Mouse (Mus musculus) hindbrain, embryonic 16.5 days (tissue): Measurements from ENCODE around the gene Gm21987. TPM values are rescaled to one million over a fixed set of nuclear protein-coding genes. Genes with fewer than 3 reads are reported as not detected.
A peak's percentile ranks its signal among the peaks of the same experiment; 100 is the strongest.
"Not testable (repeated sequence)": the region's sequence is repeated elsewhere in the genome, so short reads cannot be mapped to it uniquely, and the experiment has no call there.

Experiments used
- ATAC-seq: fragments of 200-750 bp; cut with Nextera tagmentation; 2 replicates; pipeline ENCODE4 v1.8.0; 2017; ENCODE audit warnings: moderate TSS enrichment, moderate library complexity
- H3K27ac ChIP-seq: fragments of 300-500 bp; sonication (generic); 2 replicates; pipeline ENCODE4 v1.5.1; 2014; ENCODE audit warnings: low read depth, mild to moderate bottlenecking, control low read depth, low read length, moderate library complexity
- H3K27me3 ChIP-seq: fragments of 300-500 bp; sonication (generic); replicated peaks from 2 replicates; pipeline ENCODE4 v1.6.1; 2014; ENCODE audit warnings: low read length; ENCODE audit not compliant: control insufficient read depth, insufficient read depth
- H3K36me3 ChIP-seq: fragments of 300-500 bp; sonication (generic); 2 replicates; pipeline ENCODE4 v1.6.1; 2014; ENCODE audit warnings: mild to moderate bottlenecking, low read length, moderate library complexity, mixed read lengths; ENCODE audit not compliant: control insufficient read depth, insufficient read depth
- H3K4me1 ChIP-seq: fragments of 300-500 bp; sonication (generic); 2 replicates; pipeline ENCODE4 v1.6.1; 2014; ENCODE audit warnings: low read depth, low read length; ENCODE audit not compliant: control insufficient read depth, insufficient read depth
- H3K4me2 ChIP-seq: fragments of 300-500 bp; sonication (generic); 2 replicates; pipeline ENCODE4 v1.6.1; 2014; ENCODE audit warnings: mild to moderate bottlenecking, low read length, control low read depth, moderate library complexity
- H3K4me3 ChIP-seq: fragments of 300-500 bp; sonication (generic); 2 replicates; pipeline ENCODE4 v1.5.1; 2014; ENCODE audit warnings: mild to moderate bottlenecking, low read length, control low read depth, moderate library complexity
- H3K9ac ChIP-seq: fragments of 300-500 bp; sonication (generic); 2 replicates; pipeline ENCODE4 v1.6.1; 2014; ENCODE audit warnings: low read depth, mild to moderate bottlenecking, control low read depth, low read length, moderate library complexity
- H3K9me3 ChIP-seq: fragments of 300-500 bp; sonication (generic); 2 replicates; pipeline ENCODE4 v1.6.1; 2014; ENCODE audit warnings: mild to moderate bottlenecking, low read length, moderate library complexity; ENCODE audit not compliant: control insufficient read depth
- WGBS: fragments of 180-500 bp; shearing (Covaris S2); extraction: QIAGEN DNeasy Blood & Tissue Kit; methylation state at CpG from one replicate; pipeline ENCODE4 v1.1.7; 2014; 5-methylcytosine and 5-hydroxymethylcytosine counted together
- polyA plus RNA-seq: library from polyadenylated mRNA; unstranded; fragments of >200 nt; fragmentation: Nextera tagmentation; extraction: Ambion mirVana; gene quantifications from 2 replicates; pipeline ENCODE4 v1.2.1, GENCODE M21; 2015

Gm21987 gene
- polyA plus RNA-seq, 1 experiment from 2014 or later: not detected

DNA sequence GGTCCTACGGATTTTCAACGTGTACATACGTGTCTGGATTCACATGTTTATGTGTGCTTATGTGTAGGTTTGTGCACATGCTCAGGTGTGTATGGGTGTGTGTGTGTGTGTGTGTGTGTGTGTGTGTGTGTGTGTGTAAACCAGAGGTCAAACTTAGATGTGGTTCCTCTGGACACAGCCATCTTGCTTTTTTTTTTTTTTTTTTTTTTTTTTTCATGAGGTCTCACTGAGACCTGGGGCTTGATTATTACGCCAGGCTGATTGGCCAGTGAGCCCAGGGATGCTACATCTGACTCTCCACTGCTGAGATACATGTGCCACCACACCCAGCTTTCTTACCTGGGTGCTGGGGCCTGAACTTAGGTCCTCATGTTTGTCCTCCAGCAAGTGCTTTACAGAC lies 27.8 kb upstream of the Gm21987 start:
- Histone ChIP-seq H3K4me2 (no peak overlapping the region), H3K9ac (no peak overlapping the region), H3K9me3 (no peaks in the 10 kb centered on the region), H3K4me3 (no peak overlapping the region), H3K27me3 (no peaks in the 10 kb centered on the region), H3K4me1 (no peaks in the 10 kb centered on the region), H3K27ac (no peak overlapping the region), H3K36me3 (no peaks in the 10 kb centered on the region)
- WGBS: 98% methylated on average over 4 of the region's 4 CpGs
- no peak for ATAC-seq

DNA sequence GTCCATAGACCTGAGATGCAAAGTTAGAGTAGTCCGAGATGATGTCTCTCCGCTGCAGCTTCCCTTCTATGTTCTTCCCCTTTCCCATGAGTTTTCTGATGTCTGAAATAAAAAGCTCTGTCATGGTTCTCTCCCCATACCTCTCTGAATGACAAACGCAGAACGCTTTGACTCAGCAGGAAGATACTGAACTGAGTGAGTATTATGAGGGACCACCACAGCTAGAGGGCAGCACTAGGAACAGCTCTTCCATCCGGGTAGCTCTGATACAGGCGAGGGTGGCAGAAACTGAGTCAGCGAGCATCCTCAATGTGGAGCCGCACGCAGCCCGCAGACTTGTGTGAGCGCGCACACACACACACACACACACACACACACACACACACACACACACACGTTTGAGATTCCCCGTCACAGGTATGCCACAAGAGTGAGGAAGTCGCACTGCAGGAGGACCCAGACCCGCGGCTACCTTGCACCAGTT lies 25.3 kb upstream of the Gm21987 start:
- 0 out of 2 replicates have a peak overlapping the region, but pooled peaks have one; percentile 19 for H3K9ac ChIP-seq
- H3K4me2 ChIP-seq: peak overlapping the region; percentile 59
- H3K27ac ChIP-seq: no peak overlapping the region
- H3K4me1 ChIP-seq: no peaks in the 10 kb centered on the region
- H3K4me3 ChIP-seq: no peak overlapping the region
- ATAC-seq: peak; percentile 86
- H3K9me3 ChIP-seq: no peaks in the 10 kb centered on the region
- 29% methylated on average over 17 of the region's 17 CpGs for WGBS
- no peaks in the 10 kb centered on the region for H3K36me3 ChIP-seq
- H3K27me3 ChIP-seq: no peaks in the 10 kb centered on the region

DNA sequence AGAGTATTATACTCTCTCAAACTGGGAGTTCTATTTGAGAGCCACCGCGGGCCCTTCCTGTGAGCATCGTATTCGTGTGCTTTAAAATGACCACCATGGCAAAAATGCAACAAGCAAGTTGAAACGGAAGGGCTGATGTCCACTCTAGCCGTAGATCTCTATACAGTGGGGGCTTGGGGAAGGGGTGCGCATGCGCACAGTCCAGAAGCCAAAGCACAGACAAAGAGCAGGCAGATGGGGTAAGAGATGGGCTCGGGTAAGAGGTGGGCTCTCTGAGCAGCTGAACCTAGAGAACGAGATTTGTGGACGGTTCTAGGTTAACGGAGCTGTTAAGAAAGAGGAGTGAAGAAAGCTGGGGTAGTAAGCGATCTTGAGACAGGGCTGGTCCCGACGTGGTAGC lies 22.5 kb upstream of the Gm21987 start:
- H3K27ac ChIP-seq: no peak overlapping the region
- H3K27me3 ChIP-seq: no peaks in the 10 kb centered on the region
- 95% methylated on average over 15 of the region's 15 CpGs for WGBS
- no peak for ATAC-seq
- H3K4me3 ChIP-seq: no peak overlapping the region
- H3K36me3 ChIP-seq: no peaks in the 10 kb centered on the region
- no peaks in the 10 kb centered on the region for H3K4me1 ChIP-seq
- H3K9ac ChIP-seq: no peak overlapping the region
- no peak overlapping the region for H3K4me2 ChIP-seq
- no peaks in the 10 kb centered on the region for H3K9me3 ChIP-seq

DNA sequence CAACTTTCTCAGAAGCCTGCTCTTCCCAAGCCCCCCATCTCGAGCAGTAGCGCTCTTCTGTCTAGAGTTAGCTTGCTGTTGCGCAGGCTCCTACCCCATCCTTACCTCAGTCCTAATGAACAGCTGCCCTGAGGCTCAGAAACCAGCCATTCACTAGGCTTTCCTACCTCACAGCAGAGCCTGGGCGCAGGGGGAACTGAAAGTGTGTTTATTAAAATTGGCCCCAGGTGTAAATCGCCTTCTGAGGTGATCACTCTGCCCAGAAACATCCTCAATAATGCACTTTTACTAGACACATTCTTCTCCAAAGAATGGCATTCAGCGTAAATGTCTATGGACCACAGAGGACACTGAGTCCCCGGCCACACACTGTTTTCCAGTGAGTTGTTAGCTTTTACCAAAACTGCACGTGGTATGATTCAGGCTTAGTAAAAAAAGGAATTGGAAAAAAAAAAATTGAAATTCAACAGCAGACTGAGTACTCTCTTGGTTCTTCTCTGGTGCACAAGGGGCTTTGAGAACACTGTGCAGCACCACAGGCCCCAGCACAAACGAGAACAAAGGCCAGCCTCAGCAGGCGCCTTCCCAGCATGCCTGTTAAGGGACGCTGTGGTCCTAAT lies 20.0 kb upstream of the Gm21987 start:
- H3K4me2 ChIP-seq: no peak overlapping the region
- no peaks in the 10 kb centered on the region for H3K9me3 ChIP-seq
- ATAC-seq: no peak
- no peak overlapping the region for H3K27ac ChIP-seq
- H3K4me1 ChIP-seq: no peaks in the 10 kb centered on the region
- 77% methylated on average over 11 of the region's 11 CpGs for whole genome bisulfite sequencing
- H3K36me3 ChIP-seq: no peaks in the 10 kb centered on the region
- H3K9ac ChIP-seq: no peak overlapping the region
- no peaks in the 10 kb centered on the region for H3K27me3 ChIP-seq
- H3K4me3 ChIP-seq: no peak overlapping the region

DNA sequence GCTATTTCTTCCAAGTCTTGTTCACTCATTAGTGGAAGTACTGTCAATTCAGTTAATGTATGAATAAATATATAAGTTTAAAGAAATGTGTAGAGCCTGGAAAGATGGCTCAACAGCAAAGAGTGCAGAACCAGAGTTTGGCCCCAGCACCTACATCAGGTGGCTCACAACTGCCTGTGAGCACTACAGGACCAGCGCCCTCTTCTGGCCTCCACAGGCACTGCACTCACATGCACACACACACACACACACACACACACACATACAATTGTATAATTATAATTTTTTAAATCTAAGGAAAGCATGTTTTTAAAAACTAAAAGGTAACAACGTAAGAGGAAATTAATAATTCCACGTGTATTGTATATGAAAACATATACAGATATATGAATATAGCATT lies 17.5 kb upstream of the Gm21987 start:
- WGBS: 93% methylated on average over 3 of the region's 3 CpGs

DNA sequence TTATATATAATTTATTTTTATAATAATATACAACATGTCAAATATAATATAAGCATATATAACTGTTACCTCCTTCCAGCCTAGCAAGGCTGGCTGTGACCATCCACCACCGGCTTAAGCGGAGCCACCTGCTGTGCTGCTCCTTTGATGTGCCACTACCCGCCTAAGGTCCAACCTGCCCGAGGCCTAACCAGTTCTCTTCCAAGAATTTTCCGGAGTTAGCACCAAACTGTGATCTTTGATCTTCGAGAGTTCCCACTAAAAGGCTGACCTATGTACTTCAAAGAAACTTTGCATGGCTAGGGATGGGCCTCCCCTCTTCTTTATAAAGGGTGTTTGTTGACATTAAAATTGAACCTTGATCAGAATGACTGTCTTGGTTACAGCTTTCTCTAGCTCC lies 12.4 kb upstream of the Gm21987 start:
- H3K4me1 ChIP-seq: no peaks in the 10 kb centered on the region
- ATAC-seq: no peak
- no peaks in the 10 kb centered on the region for H3K36me3 ChIP-seq
- H3K27ac ChIP-seq: no peak overlapping the region
- H3K9me3 ChIP-seq: no peaks in the 10 kb centered on the region
- H3K4me2 ChIP-seq: no peak overlapping the region
- WGBS: 42% methylated on average over 6 of the region's 6 CpGs
- no peak overlapping the region for H3K9ac ChIP-seq
- H3K27me3 ChIP-seq: no peaks in the 10 kb centered on the region
- H3K4me3 ChIP-seq: no peak overlapping the region

More for the DNA sequence above, 17.5 kb upstream of the Gm21987 start:
- H3K36me3 ChIP-seq: no peaks in the 10 kb centered on the region
- no peaks in the 10 kb centered on the region for H3K4me1 ChIP-seq
- H3K9me3 ChIP-seq: no peaks in the 10 kb centered on the region
- ATAC-seq: no peak
- H3K4me3 ChIP-seq: no peak overlapping the region
- H3K27me3 ChIP-seq: no peaks in the 10 kb centered on the region
- no peak overlapping the region for H3K4me2 ChIP-seq
- no peak overlapping the region for H3K9ac ChIP-seq
- H3K27ac ChIP-seq: no peak overlapping the region

DNA sequence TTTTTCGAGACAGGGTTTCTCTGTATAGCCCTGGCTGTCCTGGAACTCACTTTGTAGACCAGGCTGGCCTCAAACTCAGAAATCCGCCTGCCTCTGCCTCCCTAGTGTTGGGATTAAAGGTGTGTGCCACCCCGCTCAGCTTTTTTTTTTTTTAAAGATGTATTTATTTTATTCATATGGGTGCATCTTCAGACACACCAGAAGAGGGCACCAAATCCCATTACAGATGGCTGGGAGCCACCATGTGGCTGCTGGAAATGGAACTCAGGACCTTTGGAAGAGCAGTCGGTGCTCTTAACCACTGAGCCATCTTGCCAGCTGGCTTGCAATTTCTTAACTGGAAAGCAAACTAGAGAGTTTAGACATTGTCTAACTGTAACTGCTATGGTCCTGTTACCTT lies 8.8 kb upstream of the Gm21987 start:
- H3K36me3 ChIP-seq, H3K9ac ChIP-seq, H3K27me3 ChIP-seq, H3K9me3 ChIP-seq, H3K27ac ChIP-seq, ATAC-seq, H3K4me2 ChIP-seq, H3K4me1 ChIP-seq, H3K4me3 ChIP-seq: not testable (repeated sequence)
- WGBS: 89% methylated on average over 4 of the region's 4 CpGs

DNA sequence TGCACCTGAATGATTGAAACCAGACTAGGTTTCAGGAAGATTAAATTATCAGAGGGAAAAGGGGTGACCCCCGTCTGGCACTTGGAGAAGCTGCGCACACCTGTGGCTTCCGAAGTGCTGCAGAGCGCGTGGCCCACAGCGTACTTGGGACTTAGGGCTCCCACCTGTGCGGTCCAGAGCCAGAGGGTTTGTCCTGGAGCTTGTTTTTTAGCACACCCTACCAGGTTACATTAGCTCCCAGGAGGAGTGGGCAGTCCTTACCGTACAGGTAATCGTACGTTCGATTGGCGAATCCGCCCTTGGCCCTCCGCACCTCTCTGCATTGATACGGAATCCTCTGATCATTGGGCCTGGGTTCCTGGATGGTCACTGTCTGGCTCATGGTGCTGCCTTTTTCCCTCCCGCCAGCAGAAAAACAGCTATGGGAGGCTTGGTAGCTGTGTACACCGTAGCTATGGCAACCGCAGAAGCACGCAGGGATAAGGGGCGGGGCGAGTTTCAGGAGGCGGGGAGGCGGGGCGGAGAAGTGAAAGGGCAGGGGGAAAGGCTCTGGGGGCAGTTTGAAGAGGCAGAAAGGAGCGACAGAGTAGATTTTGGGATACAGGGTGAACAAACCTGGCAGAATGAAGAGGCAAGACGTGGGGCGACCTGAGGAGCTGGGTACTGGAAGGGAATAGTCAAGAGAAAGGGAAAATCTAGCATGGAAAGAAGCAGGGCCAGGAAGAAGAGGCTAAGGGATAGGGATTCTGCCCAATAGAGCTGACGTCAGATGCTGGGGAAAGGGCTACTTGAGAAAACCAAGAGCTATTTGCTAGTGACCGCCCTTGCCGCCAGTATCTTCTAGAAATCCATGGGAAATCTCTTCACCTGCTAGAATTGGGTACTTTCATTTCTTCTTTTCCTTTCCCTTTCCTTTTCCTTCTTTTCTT lies 5.2 kb upstream of the Gm21987 start, which contains the start of gene Maats1:
Gene Maats1, minus strand, starts transcription at position 748 of the 929 bp plus-strand sequence.
- H3K9ac ChIP-seq: peak within 1 kb of the TSS; percentile 66
- H3K27ac ChIP-seq: no peak within 1 kb of the TSS; the same call in 1 of the 2 replicates
- 14% methylated on average over 30 of the region's 30 CpGs for WGBS
- H3K4me2 ChIP-seq: peak within 1 kb of the TSS; percentile 88
- peaks cover 3% of the 10 kb centered on the region; the same call in 1 of the 2 replicates for H3K4me1 ChIP-seq
- H3K36me3 ChIP-seq: no peaks in the 10 kb centered on the region
- H3K4me3 ChIP-seq: peak within 1 kb of the TSS; percentile 42
- H3K9me3 ChIP-seq: no peaks in the 10 kb centered on the region
- H3K27me3 ChIP-seq: no peaks in the 10 kb centered on the region
- peak; percentile 90 for ATAC-seq
